Mouse (Mus musculus): ENCODE measurements around the gene Acvr1. TPM values are rescaled to one million over a fixed set of nuclear protein-coding genes. Genes with fewer than 3 reads are reported as not detected.
A peak's percentile ranks its signal among the peaks of the same experiment; 100 is the strongest.

The Acvr1 gene
- polyA plus RNA-seq, 1 experiment, result not detected

GRCm38 (mm10) chr2:58520727-58521126 is 46.2 kb downstream of the Acvr1 start:
- TF ChIP-seq POLR2A (IDR thresholded peaks at IDR 0.05; ENCODE audit: insufficient read depth, low read depth, low read length) (no peak), CTCF (IDR thresholded peaks at IDR 0.05; ENCODE audit: insufficient read depth, low read depth, low read length) (no peak)

DNA sequence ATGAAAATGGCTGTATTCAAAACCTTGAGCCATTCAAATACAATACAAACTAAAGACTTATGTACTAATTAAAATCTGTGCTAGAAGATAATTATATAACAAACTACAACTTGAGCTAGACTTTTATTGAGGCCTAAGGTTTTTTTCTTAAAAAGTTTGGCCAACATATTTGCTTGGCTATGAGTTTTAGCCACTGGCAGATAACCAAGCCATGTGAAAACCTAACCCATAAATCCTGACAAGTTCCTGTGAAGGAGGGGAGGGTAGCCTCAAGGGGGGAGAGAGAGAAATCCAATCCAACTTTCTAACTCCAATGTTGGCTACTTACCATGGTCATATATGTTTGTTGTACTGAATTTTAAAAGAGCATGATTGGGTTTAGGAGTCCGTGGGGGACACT is 48.4 kb downstream of the Acvr1 start:
- Histone ChIP-seq H3K4me3 (ENCODE audit: insufficient read depth, low read depth, low read length) (no peak overlapping the region), H3K4me1 (ENCODE audit: control insufficient read depth, insufficient read depth, low read length) (peaks cover 13% of the 10 kb centered on the region), H3K27ac (ENCODE audit: insufficient read depth, low read depth, low read length) (no peak overlapping the region)
- TF ChIP-seq POLR2A (IDR thresholded peaks at IDR 0.05; ENCODE audit: insufficient read depth, low read depth, low read length) (no peak), CTCF (IDR thresholded peaks at IDR 0.05; ENCODE audit: insufficient read depth, low read depth, low read length) (no peak)
- WGBS, result 88% methylated on average over 1 of the region's 1 CpGs

More at GRCm38 (mm10) chr2:58520727-58521126, 46.2 kb downstream of the Acvr1 start:
- Histone ChIP-seq H3K4me1 (ENCODE audit: control insufficient read depth, insufficient read depth, low read length) (peaks cover 17% of the 10 kb centered on the region), H3K4me3 (ENCODE audit: insufficient read depth, low read depth, low read length) (no peak overlapping the region), H3K27ac (ENCODE audit: insufficient read depth, low read depth, low read length) (no peak overlapping the region; the same call in 1 of the 2 replicates)
- WGBS, result 57% methylated on average over 9 of the region's 9 CpGs

DNA sequence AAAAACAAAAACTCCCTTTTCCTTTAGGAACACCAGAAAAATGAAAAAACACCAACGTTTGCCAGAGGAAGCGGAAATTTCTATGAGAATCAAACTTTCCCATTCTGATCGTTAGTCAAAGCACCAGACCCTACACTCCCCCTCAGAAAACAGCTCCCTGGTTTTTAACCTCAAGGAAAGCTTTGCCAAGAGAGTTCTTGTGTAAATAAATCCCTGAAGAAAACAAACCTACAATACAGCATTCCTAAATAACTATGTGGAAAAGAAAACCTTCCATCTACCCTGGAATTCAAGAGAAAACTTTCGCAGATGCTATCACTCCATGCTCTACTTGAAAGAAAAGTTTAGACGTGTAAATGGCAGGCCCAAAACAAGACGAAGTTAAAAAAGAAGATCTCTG is 50.0 kb downstream of the Acvr1 start:
- 54% methylated on average over 6 of the region's 6 CpGs for WGBS
- H3K4me1 ChIP-seq (ENCODE audit: control insufficient read depth, insufficient read depth, low read length), result peaks cover 16% of the 10 kb centered on the region
- TF ChIP-seq POLR2A (IDR thresholded peaks at IDR 0.05; ENCODE audit: insufficient read depth, low read depth, low read length), result no peak
- TF ChIP-seq CTCF (IDR thresholded peaks at IDR 0.05; ENCODE audit: insufficient read depth, low read depth, low read length), result no peak
- no peak overlapping the region for H3K4me3 ChIP-seq (ENCODE audit: insufficient read depth, low read depth, low read length)
- no peak overlapping the region for H3K27ac ChIP-seq (ENCODE audit: insufficient read depth, low read depth, low read length)

GRCm38 (mm10) chr2:58516000-58516399 is 51.0 kb downstream of the Acvr1 start:
- Histone ChIP-seq H3K4me1 (ENCODE audit: control insufficient read depth, insufficient read depth, low read length) (peaks cover 14% of the 10 kb centered on the region), H3K27ac (ENCODE audit: insufficient read depth, low read depth, low read length) (peak overlapping the region; percentile 47; the same call in 1 of the 2 replicates), H3K4me3 (ENCODE audit: insufficient read depth, low read depth, low read length) (0 out of 2 replicates have a peak overlapping the region, but pooled peaks have one; percentile 5)
- 27% methylated on average over 15 of the region's 15 CpGs for WGBS
- TF ChIP-seq CTCF (IDR thresholded peaks at IDR 0.05; ENCODE audit: insufficient read depth, low read depth, low read length) (no peak), POLR2A (IDR thresholded peaks at IDR 0.05; ENCODE audit: insufficient read depth, low read depth, low read length) (no peak)

DNA sequence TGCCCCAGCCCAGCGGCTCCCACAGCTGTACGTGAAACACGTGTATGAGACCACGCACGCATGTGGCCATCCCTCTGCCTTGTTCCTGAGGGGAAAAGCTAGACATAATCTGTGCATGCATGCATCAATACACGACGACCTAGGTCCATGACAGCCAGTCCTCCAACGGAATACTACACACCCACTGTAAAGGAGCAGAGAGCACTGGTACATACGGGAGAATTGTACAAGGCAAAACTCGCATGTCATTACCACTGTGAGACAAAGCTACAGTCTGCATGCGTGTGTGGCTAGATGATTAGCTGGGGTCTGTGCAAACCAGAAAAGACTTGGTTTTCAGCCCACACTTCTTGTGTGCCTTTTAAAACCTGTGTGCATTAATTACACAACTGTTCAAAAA is 52.5 kb downstream of the Acvr1 start:
- H3K4me3 ChIP-seq (ENCODE audit: insufficient read depth, low read depth, low read length), result no peak overlapping the region

DNA sequence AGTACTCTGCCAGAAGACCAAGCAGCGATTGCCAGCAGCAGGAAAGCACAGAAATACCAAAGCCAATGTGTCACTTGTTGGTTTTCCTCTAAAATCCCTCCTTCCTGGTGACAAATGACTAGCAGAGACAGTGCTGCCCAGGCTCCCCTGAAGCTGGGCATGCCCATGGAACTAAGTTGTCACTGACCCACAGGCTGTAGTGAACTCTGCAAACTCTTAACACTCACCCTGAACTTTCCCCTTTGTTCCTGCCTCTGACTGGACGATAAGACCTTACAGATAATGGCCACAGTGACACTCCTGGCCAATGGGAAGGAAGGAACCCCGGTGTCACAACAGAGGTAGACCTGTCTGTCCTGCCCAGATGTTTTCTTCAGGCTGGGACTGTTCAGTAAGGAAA is 53.7 kb downstream of the Acvr1 start:
- Histone ChIP-seq H3K4me1 (ENCODE audit: control insufficient read depth, insufficient read depth, low read length) (peaks cover 21% of the 10 kb centered on the region), H3K27ac (ENCODE audit: insufficient read depth, low read depth, low read length) (no peak overlapping the region), H3K4me3 (ENCODE audit: insufficient read depth, low read depth, low read length) (no peak overlapping the region)
- TF ChIP-seq CTCF (IDR thresholded peaks at IDR 0.05; ENCODE audit: insufficient read depth, low read depth, low read length), result no peak
- TF ChIP-seq POLR2A (IDR thresholded peaks at IDR 0.05; ENCODE audit: insufficient read depth, low read depth, low read length), result no peak
- WGBS, result 65% methylated on average over 3 of the region's 3 CpGs

More for the DNA sequence above, 52.5 kb downstream of the Acvr1 start:
- WGBS, result 81% methylated on average over 11 of the region's 11 CpGs
- TF ChIP-seq POLR2A (IDR thresholded peaks at IDR 0.05; ENCODE audit: insufficient read depth, low read depth, low read length), result no peak
- TF ChIP-seq CTCF (IDR thresholded peaks at IDR 0.05; ENCODE audit: insufficient read depth, low read depth, low read length), result no peak
- no peak overlapping the region for H3K27ac ChIP-seq (ENCODE audit: insufficient read depth, low read depth, low read length)
- peaks cover 14% of the 10 kb centered on the region for H3K4me1 ChIP-seq (ENCODE audit: control insufficient read depth, insufficient read depth, low read length)

GRCm38 (mm10) chr2:58510192-58510591 is 56.8 kb downstream of the Acvr1 start:
- WGBS, result 31% methylated on average over 8 of the region's 8 CpGs
- no peak overlapping the region for H3K27ac ChIP-seq (ENCODE audit: insufficient read depth, low read depth, low read length)
- peaks cover 16% of the 10 kb centered on the region for H3K4me1 ChIP-seq (ENCODE audit: control insufficient read depth, insufficient read depth, low read length)
- no peak overlapping the region for H3K4me3 ChIP-seq (ENCODE audit: insufficient read depth, low read depth, low read length)
- no peak for TF ChIP-seq POLR2A (IDR thresholded peaks at IDR 0.05; ENCODE audit: insufficient read depth, low read depth, low read length)
- no peak for TF ChIP-seq CTCF (IDR thresholded peaks at IDR 0.05; ENCODE audit: insufficient read depth, low read depth, low read length)

DNA sequence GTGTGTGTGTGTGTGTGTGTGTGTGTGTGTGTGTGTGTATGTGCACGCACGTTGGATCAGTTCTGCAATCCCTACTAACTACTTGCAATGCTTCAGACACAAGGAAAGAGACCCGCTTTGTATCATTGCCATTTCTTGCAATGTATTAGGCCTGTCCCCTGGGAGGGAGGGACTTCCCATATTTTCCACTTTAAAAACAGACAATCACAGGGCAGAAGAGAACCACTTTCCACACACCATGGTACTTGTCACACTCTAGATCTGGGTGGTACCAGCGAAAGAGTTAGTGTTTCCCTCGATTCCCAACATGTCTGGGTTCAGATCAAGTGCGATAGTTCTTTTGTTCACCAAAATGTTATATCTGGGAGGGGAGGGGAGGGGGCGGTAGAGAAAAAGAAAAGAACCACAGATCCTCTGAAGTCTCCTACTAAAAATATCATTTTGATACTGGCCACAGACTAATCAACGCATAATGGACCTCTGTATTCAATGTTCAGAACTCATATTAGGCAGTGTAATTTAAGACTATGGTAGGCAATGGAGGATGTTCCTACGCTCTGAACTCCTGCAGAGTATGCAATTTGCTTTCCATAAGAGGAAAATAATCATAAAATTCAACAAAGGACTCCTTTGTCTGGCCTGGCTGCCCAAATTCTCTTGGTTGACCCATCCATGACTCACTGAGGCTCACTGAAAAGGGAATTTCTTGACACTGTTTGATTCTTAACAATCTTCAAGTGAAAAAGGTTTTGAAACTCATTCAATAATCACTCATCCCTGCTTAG is 61.5 kb downstream of the Acvr1 start:
- WGBS, result 58% methylated on average over 9 of the region's 9 CpGs
- H3K4me1 ChIP-seq (ENCODE audit: control insufficient read depth, insufficient read depth, low read length), result peaks cover 11% of the 10 kb centered on the region
- peak overlapping the region; percentile 36; the same call in 1 of the 2 replicates for H3K27ac ChIP-seq (ENCODE audit: insufficient read depth, low read depth, low read length)
- TF ChIP-seq CTCF (IDR thresholded peaks at IDR 0.05; ENCODE audit: insufficient read depth, low read depth, low read length) (no peak), POLR2A (IDR thresholded peaks at IDR 0.05; ENCODE audit: insufficient read depth, low read depth, low read length) (no peak)
- H3K4me3 ChIP-seq (ENCODE audit: insufficient read depth, low read depth, low read length), result no peak overlapping the region

- Histone ChIP-seq H3K4me3 (ENCODE audit: insufficient read depth, low read depth, low read length) (no peak overlapping the region), H3K4me1 (ENCODE audit: control insufficient read depth, insufficient read depth, low read length) (peaks cover 2% of the 10 kb centered on the region; the same call in 1 of the 2 replicates), H3K27ac (ENCODE audit: insufficient read depth, low read depth, low read length) (no peak overlapping the region)
- WGBS, result 65% methylated on average over 8 of the region's 8 CpGs
- no peak for TF ChIP-seq POLR2A (IDR thresholded peaks at IDR 0.05; ENCODE audit: insufficient read depth, low read depth, low read length)
- no peak for TF ChIP-seq CTCF (IDR thresholded peaks at IDR 0.05; ENCODE audit: insufficient read depth, low read depth, low read length)
These were observed 70.1 kb downstream of the Acvr1 start for GRCm38 (mm10) chr2:58496647-58497410.
